Mouse (Mus musculus): ENCODE results near the gene Trpm8. TPM values are rescaled to one million over a fixed set of nuclear protein-coding genes. Genes with fewer than 3 reads are reported as not detected.

Trpm8 gene
- polyA plus RNA-seq, 1 experiment from 2014 or later = not detected

GRCm38 (mm10) chr1:88437206-88438126 lies 160.0 kb downstream of the Trpm8 start:
- no peak for ATAC-seq (ENCODE audit: low FRiP score)

More at GRCm38 (mm10) chr1:88437206-88438126, 160.0 kb downstream of the Trpm8 start:
- DNase-seq (ENCODE audit: low spot score) = no peak
- no peaks in the 10 kb centered on the region for H3K9me3 ChIP-seq (ENCODE audit: control insufficient read depth, low read length)
- H3K9ac ChIP-seq (ENCODE audit: low read depth, low read length) = no peak overlapping the region
- H3K27me3 ChIP-seq (ENCODE audit: control insufficient read depth, insufficient read depth, low read length) = no peaks in the 10 kb centered on the region
- H3K4me3 ChIP-seq (ENCODE audit: low read depth, low read length) = no peak overlapping the region
- H3K4me2 ChIP-seq (replicated peaks; ENCODE audit: low read depth, low read length) = no peak overlapping the region
- no peaks in the 10 kb centered on the region for H3K36me3 ChIP-seq (ENCODE audit: control insufficient read depth, insufficient read depth, low read length)
- no peak overlapping the region for H3K27ac ChIP-seq (ENCODE audit: low read depth, low read length)
- no peaks in the 10 kb centered on the region for H3K4me1 ChIP-seq (replicated peaks; ENCODE audit: control insufficient read depth, insufficient read depth, low read length)
- WGBS = 79% methylated on average over 9 of the region's 9 CpGs

Other genes with a start within 250 kb of the Trpm8 start
- not detected in 2 replicates for gene Ugt1a10, start 222.3 kb upstream of the Trpm8 start, polyA plus RNA-seq (2014; fragmentation: Nextera tagmentation; extraction: Ambion mirVana)
- not detected in 2 replicates for gene Ugt1a9, start 206.9 kb upstream of the Trpm8 start, polyA plus RNA-seq (2014; fragmentation: Nextera tagmentation; extraction: Ambion mirVana)
- not detected in 2 replicates for gene Ugt1a8, start 189.8 kb upstream of the Trpm8 start, polyA plus RNA-seq (2014; fragmentation: Nextera tagmentation; extraction: Ambion mirVana)
- gene Ugt1a7c, start 182.6 kb upstream of the Trpm8 start, polyA plus RNA-seq (2014; fragmentation: Nextera tagmentation; extraction: Ambion mirVana) = 1.0 and 1.1 TPM in 2 replicates
- 0.17 TPM in 1 of 2 replicates, not detected in the other for gene Ugt1a6b, start 174.4 kb upstream of the Trpm8 start, polyA plus RNA-seq (2014; fragmentation: Nextera tagmentation; extraction: Ambion mirVana)
- gene Ugt1a6a, start 142.9 kb upstream of the Trpm8 start, polyA plus RNA-seq (2014; fragmentation: Nextera tagmentation; extraction: Ambion mirVana) = 0.49 and 0.67 TPM in 2 replicates
- not detected in 2 replicates for gene Ugt1a5, start 111.6 kb upstream of the Trpm8 start, polyA plus RNA-seq (2014; fragmentation: Nextera tagmentation; extraction: Ambion mirVana)
- not detected in 2 replicates for gene Ugt1a2, start 77.1 kb upstream of the Trpm8 start, polyA plus RNA-seq (2014; fragmentation: Nextera tagmentation; extraction: Ambion mirVana)
- 14.0 and 14.7 TPM in 2 replicates for gene Dnajb3, start 71.9 kb upstream of the Trpm8 start, polyA plus RNA-seq (2014; fragmentation: Nextera tagmentation; extraction: Ambion mirVana)
- not detected in 2 replicates for gene Ugt1a1, start 65.7 kb upstream of the Trpm8 start, polyA plus RNA-seq (2014; fragmentation: Nextera tagmentation; extraction: Ambion mirVana)
- gene Mroh2a, start 50.7 kb upstream of the Trpm8 start, polyA plus RNA-seq (2014; fragmentation: Nextera tagmentation; extraction: Ambion mirVana) = 1.3 and 1.7 TPM in 2 replicates
- gene Hjurp, start within 50 bp of the Trpm8 start, polyA plus RNA-seq (2014; fragmentation: Nextera tagmentation; extraction: Ambion mirVana) = 126 and 136 TPM in 2 replicates
- 0.17 TPM in 1 of 2 replicates, not detected in the other for gene Spp2, start 129.3 kb downstream of the Trpm8 start, polyA plus RNA-seq (2014; fragmentation: Nextera tagmentation; extraction: Ambion mirVana)
- not detected in 2 replicates for gene Glrp1, start 232.4 kb downstream of the Trpm8 start, polyA plus RNA-seq (2014; fragmentation: Nextera tagmentation; extraction: Ambion mirVana)